Mouse (Mus musculus): ENCODE data around the gene Atf3. TPM values are rescaled to one million over a fixed set of nuclear protein-coding genes. Genes with fewer than 3 reads are reported as not detected.

Atf3 gene
- polyA plus RNA-seq, 1 experiment, result 59.6 TPM

- Histone ChIP-seq H3K79me2 (ENCODE audit: control insufficient read depth, insufficient read depth) (no peaks in the 10 kb centered on the region), H3K4me2 (ENCODE audit: low read depth) (no peak overlapping the region), H3K4me3 (no peak overlapping the region), H3K36me3 (ENCODE audit: control insufficient read depth, insufficient read depth) (no peaks in the 10 kb centered on the region), H3K27me3 (ENCODE audit: control insufficient read depth, insufficient read depth, insufficient read length) (peaks cover 39% of the 10 kb centered on the region), H3ac (ENCODE audit: control insufficient read depth, insufficient read length) (no peak overlapping the region)
- no peak for TF ChIP-seq MYOG (IDR thresholded peaks at IDR 0.05; ENCODE audit: control insufficient read depth in 1 of 3, insufficient read depth in 1 of 3, insufficient read length in 2 of 3, low read depth in 2 of 3)
Observed at GRCm38 (mm10) chr1:191131692-191132091, 86.1 kb downstream of the Atf3 start.

- no peak overlapping the region for H3K4me3 ChIP-seq
- peaks cover 4% of the 10 kb centered on the region for H3K27me3 ChIP-seq (ENCODE audit: control insufficient read depth, insufficient read depth, insufficient read length)
- no peak overlapping the region for H3K4me2 ChIP-seq (ENCODE audit: low read depth)
- no peak overlapping the region for H3ac ChIP-seq (ENCODE audit: control insufficient read depth, insufficient read length)
- no peaks in the 10 kb centered on the region for H3K79me2 ChIP-seq (ENCODE audit: control insufficient read depth, insufficient read depth)
- TF ChIP-seq MYOD1 (IDR thresholded peaks at IDR 0.05; ENCODE audit: control insufficient read depth in 1 of 3, insufficient read length in 2 of 3, low read depth in 2 of 3) (peak in 2 of 3 experiments; percentile 35 to 41), TCF12 (IDR thresholded peaks at IDR 0.05; ENCODE audit: insufficient read depth, poor library complexity, severe bottlenecking) (no peak)
- H3K36me3 ChIP-seq (ENCODE audit: control insufficient read depth, insufficient read depth), result no peaks in the 10 kb centered on the region
Observed at GRCm38 (mm10) chr1:191125811-191126638, 91.8 kb downstream of the Atf3 start.

- TF ChIP-seq POLR2AphosphoS2 (IDR thresholded peaks at IDR 0.05; ENCODE audit: insufficient read length, low read depth) (no peak), MAX (IDR thresholded peaks at IDR 0.05; ENCODE audit: low read depth) (no peak), MYOD1 (IDR thresholded peaks at IDR 0.05; ENCODE audit: control insufficient read depth in 1 of 3, insufficient read length in 2 of 3, low read depth in 2 of 3) (no peak), REST (IDR thresholded peaks at IDR 0.05; ENCODE audit: insufficient read depth, insufficient read length) (no peak), MYOG (IDR thresholded peaks at IDR 0.05; ENCODE audit: control insufficient read depth in 1 of 3, insufficient read depth in 1 of 3, insufficient read length in 2 of 3, low read depth in 2 of 3) (no peak)
- H3K4me2 ChIP-seq (ENCODE audit: low read depth), result no peak overlapping the region
- no peaks in the 10 kb centered on the region for H3K36me3 ChIP-seq (ENCODE audit: control insufficient read depth, insufficient read depth)
- no peak overlapping the region for H3K4me3 ChIP-seq
- no peak overlapping the region for H3ac ChIP-seq (ENCODE audit: control insufficient read depth, insufficient read length)
- H3K27me3 ChIP-seq (ENCODE audit: control insufficient read depth, insufficient read depth, insufficient read length), result peaks cover 4% of the 10 kb centered on the region
- no peaks in the 10 kb centered on the region for H3K79me2 ChIP-seq (ENCODE audit: control insufficient read depth, insufficient read depth)
Observed at GRCm38 (mm10) chr1:191124288-191124687, 93.6 kb downstream of the Atf3 start.

GRCm38 (mm10) chr1:191123696-191124095 lies 94.1 kb downstream of the Atf3 start:
- no peak overlapping the region for H3ac ChIP-seq (ENCODE audit: control insufficient read depth, insufficient read length)
- no peaks in the 10 kb centered on the region for H3K79me2 ChIP-seq (ENCODE audit: control insufficient read depth, insufficient read depth)
- peak overlapping the region; percentile 3 for H3K4me2 ChIP-seq (ENCODE audit: low read depth)
- TF ChIP-seq E2F4 (IDR thresholded peaks at IDR 0.05; ENCODE audit: insufficient read depth) (no peak), TCF3 (IDR thresholded peaks at IDR 0.05; ENCODE audit: insufficient read length, low read depth) (no peak), POLR2AphosphoS2 (IDR thresholded peaks at IDR 0.05; ENCODE audit: insufficient read length, low read depth) (no peak), MYOG (IDR thresholded peaks at IDR 0.05; ENCODE audit: control insufficient read depth in 1 of 3, insufficient read depth in 1 of 3, insufficient read length in 2 of 3, low read depth in 2 of 3) (no peak), CEBPB (IDR thresholded peaks at IDR 0.05; ENCODE audit: insufficient read depth, poor library complexity, severe bottlenecking) (peak; percentile 31; the same call in 1 of the 2 replicates)
- H3K4me3 ChIP-seq, result no peak overlapping the region
- peaks cover 4% of the 10 kb centered on the region for H3K27me3 ChIP-seq (ENCODE audit: control insufficient read depth, insufficient read depth, insufficient read length)
- no peaks in the 10 kb centered on the region for H3K36me3 ChIP-seq (ENCODE audit: control insufficient read depth, insufficient read depth)

GRCm38 (mm10) chr1:191122744-191123143 lies 95.1 kb downstream of the Atf3 start:
- TF ChIP-seq MYOD1 (IDR thresholded peaks at IDR 0.05; ENCODE audit: control insufficient read depth in 1 of 3, insufficient read length in 2 of 3, low read depth in 2 of 3) (no peak), TCF3 (IDR thresholded peaks at IDR 0.05; ENCODE audit: insufficient read length, low read depth) (no peak)
- H3K36me3 ChIP-seq (ENCODE audit: control insufficient read depth, insufficient read depth), result no peaks in the 10 kb centered on the region
- no peaks in the 10 kb centered on the region for H3K79me2 ChIP-seq (ENCODE audit: control insufficient read depth, insufficient read depth)
- peaks cover 4% of the 10 kb centered on the region for H3K27me3 ChIP-seq (ENCODE audit: control insufficient read depth, insufficient read depth, insufficient read length)
- H3ac ChIP-seq (ENCODE audit: control insufficient read depth, insufficient read length), result no peak overlapping the region
- H3K4me2 ChIP-seq (ENCODE audit: low read depth), result no peak overlapping the region
- H3K4me3 ChIP-seq, result no peak overlapping the region

Other genes starting within 250 kb of the Atf3 start
- gene Vash2, start 238.7 kb downstream of the Atf3 start, polyA plus RNA-seq (2012; fragmentation: generic; extraction: Trizol), result 20.0 TPM
- gene Flvcr1, start 191.9 kb downstream of the Atf3 start, polyA plus RNA-seq (2012; fragmentation: generic; extraction: Trizol), result 2.2 TPM
- gene Spata45, start 181.4 kb downstream of the Atf3 start, polyA plus RNA-seq (2012; fragmentation: generic; extraction: Trizol), result not detected
- gene Tatdn3, start 155.1 kb downstream of the Atf3 start, polyA plus RNA-seq (2012; fragmentation: generic; extraction: Trizol), result 10.7 TPM
- 4.4 TPM for gene Nsl1, start 155.0 kb downstream of the Atf3 start, polyA plus RNA-seq (2012; fragmentation: generic; extraction: Trizol)
- gene Batf3, start 120.2 kb downstream of the Atf3 start, polyA plus RNA-seq (2012; fragmentation: generic; extraction: Trizol), result 0.07 TPM
- gene Fam71a, start 53.2 kb downstream of the Atf3 start, polyA plus RNA-seq (2012; fragmentation: generic; extraction: Trizol), result not detected
- 143 TPM for gene Nenf, start 100.2 kb upstream of the Atf3 start, polyA plus RNA-seq (2012; fragmentation: generic; extraction: Trizol)
- 12.1 TPM for gene Tmem206, start 107.9 kb upstream of the Atf3 start, polyA plus RNA-seq (2012; fragmentation: generic; extraction: Trizol)
- gene Ppp2r5a, start 185.2 kb upstream of the Atf3 start, polyA plus RNA-seq (2012; fragmentation: generic; extraction: Trizol), result 28.1 TPM